Mouse (Mus musculus): ENCODE results near the gene Smg1. TPM values are rescaled to one million over a fixed set of nuclear protein-coding genes. Genes with fewer than 3 reads are reported as not detected.

Smg1 gene
- polyA plus RNA-seq, 1 experiment from 2014 or later: 16.9 TPM

DNA sequence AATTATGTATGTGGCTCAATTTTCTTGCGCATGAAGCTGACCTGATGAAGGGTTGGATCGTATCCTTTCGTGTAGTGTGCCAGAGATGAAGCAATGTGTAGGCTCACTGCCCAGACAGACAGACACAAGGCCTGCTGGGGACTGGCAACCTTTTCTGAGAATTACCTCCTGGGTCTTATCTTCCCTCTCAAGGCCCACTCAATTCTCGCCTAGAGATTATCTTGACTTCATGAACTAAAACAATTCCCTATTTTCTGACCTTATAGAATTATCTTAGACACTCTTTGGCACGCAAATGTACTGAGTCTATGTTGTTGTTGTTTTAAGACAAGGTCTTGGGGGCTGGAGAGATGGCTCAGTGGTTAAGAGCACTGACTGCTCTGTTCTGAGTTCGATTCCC, 22.6 kb upstream of the Smg1 start:
- Histone ChIP-seq H3K36me3 (ENCODE audit: control insufficient read depth, insufficient read depth, low read length) (no peaks in the 10 kb centered on the region), H3K9ac (ENCODE audit: low read depth, low read length) (no peak overlapping the region), H3K4me1 (ENCODE audit: control insufficient read depth, insufficient read depth, low read depth, low read length) (no peaks in the 10 kb centered on the region), H3K27ac (ENCODE audit: low read depth, low read length) (no peak overlapping the region), H3K27me3 (replicated peaks; ENCODE audit: control insufficient read depth, insufficient read depth, low read length) (no peaks in the 10 kb centered on the region), H3K4me3 (ENCODE audit: low read length) (no peak overlapping the region), H3K4me2 (ENCODE audit: low read length) (no peak overlapping the region), H3K9me3 (ENCODE audit: control insufficient read depth, low read length) (no peaks in the 10 kb centered on the region)
- 91% methylated on average over 6 of the region's 6 CpGs for WGBS
- no peak for ATAC-seq

DNA sequence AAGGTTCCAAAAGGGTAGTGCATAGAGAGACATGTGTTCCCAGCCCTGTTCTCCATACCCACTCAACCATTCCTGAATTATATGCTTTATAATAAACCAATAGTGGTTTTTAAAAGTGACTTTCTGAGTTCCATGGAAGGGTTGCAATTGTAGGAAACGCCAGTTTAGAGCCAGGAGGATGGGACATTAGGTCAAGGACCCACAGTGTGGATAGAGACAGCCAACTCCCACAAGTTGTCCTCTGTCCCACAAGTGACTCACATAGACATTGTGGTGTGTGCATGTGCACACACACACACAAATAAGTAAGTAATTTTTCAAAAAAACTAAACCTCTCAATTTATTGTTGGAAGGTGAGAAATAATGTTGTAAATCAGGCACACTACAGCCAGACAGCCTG, 20.1 kb upstream of the Smg1 start:
- 75% methylated on average over 1 of the region's 1 CpGs for WGBS

DNA sequence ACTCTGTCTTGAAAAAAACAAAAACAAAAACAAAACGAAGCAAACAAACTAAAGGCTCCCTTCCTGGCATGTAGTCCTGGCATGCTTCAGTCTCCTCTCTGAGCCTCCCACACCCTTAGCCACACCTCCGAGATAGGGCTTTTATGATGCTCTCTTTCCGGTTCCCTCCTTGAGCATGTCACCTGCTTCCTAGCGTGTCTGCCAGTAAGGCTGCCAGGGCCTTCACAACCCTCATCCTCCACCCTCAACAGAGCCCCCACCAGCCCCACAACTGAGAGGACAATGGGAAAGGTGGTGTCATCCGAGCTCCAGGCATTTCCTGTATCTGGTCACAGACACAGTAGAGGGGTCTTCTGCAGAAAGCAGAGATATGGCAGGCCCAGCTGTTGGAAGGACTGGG, 18.9 kb upstream of the Smg1 start:
- H3K27ac ChIP-seq (ENCODE audit: low read depth, low read length): no peak overlapping the region
- H3K9ac ChIP-seq (ENCODE audit: low read depth, low read length): no peak overlapping the region
- H3K27me3 ChIP-seq (replicated peaks; ENCODE audit: control insufficient read depth, insufficient read depth, low read length): no peaks in the 10 kb centered on the region
- ATAC-seq: no peak
- H3K4me1 ChIP-seq (ENCODE audit: control insufficient read depth, insufficient read depth, low read depth, low read length): no peaks in the 10 kb centered on the region
- WGBS: 77% methylated on average over 5 of the region's 5 CpGs
- H3K9me3 ChIP-seq (ENCODE audit: control insufficient read depth, low read length): no peaks in the 10 kb centered on the region
- no peaks in the 10 kb centered on the region for H3K36me3 ChIP-seq (ENCODE audit: control insufficient read depth, insufficient read depth, low read length)
- no peak overlapping the region for H3K4me3 ChIP-seq (ENCODE audit: low read length)
- H3K4me2 ChIP-seq (ENCODE audit: low read length): no peak overlapping the region

More for the DNA sequence above, 20.1 kb upstream of the Smg1 start:
- ATAC-seq: no peak
- Histone ChIP-seq H3K27ac (ENCODE audit: low read depth, low read length) (no peak overlapping the region), H3K4me1 (ENCODE audit: control insufficient read depth, insufficient read depth, low read depth, low read length) (no peaks in the 10 kb centered on the region), H3K9me3 (ENCODE audit: control insufficient read depth, low read length) (no peaks in the 10 kb centered on the region), H3K27me3 (replicated peaks; ENCODE audit: control insufficient read depth, insufficient read depth, low read length) (no peaks in the 10 kb centered on the region), H3K36me3 (ENCODE audit: control insufficient read depth, insufficient read depth, low read length) (no peaks in the 10 kb centered on the region), H3K4me3 (ENCODE audit: low read length) (no peak overlapping the region), H3K9ac (ENCODE audit: low read depth, low read length) (no peak overlapping the region), H3K4me2 (ENCODE audit: low read length) (no peak overlapping the region)

DNA sequence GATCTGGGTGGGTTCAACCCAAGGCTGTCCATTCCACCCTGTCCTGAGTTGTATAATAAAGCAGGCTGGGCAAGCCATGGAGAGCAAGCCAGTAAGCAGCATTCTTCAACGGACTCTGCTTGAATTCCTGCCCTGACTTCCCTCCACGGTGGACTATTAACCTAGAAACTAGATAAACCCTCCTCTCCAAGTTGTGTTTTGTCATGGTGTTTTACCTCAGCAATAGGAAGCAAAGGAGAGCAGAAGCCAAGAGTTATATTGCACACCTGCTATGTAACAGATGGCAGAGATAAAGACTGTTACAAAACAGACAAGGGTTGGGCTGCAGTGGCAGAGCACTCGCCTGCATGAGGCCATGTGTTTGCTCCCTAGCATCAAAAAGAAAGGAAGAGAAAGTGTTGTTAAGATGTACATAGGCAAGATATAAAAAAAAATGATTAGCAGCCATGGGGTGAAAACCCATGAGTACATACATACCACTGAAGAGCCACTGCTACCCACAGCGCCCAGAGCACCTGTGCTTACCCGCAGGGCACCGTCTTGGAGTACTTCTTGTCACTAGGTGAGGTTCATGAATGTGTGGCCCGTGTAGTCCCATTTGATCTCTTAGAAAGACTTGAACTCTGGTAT, 16.3 kb upstream of the Smg1 start:
- H3K27me3 ChIP-seq (replicated peaks; ENCODE audit: control insufficient read depth, insufficient read depth, low read length): no peaks in the 10 kb centered on the region
- 87% methylated on average over 7 of the region's 7 CpGs for WGBS

DNA sequence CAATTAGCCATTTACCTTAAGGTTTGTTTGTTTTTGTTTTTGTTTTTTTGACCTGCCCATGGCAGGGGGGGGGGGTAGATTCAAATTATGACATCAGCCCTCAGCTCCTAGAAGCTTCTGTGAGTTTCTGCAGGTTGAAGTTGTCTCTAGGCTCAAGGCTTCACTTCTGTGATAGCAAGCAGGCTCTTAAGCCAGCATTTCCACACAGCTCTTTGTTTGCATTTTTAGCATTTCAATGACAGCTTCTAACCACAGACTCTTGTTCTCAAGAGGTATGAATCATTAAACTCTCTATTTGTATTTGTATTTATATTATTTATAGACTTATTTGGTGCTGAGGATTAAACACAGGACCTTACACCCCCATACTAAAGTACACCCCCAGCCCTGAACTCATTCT, 15.0 kb upstream of the Smg1 start:
- no peaks in the 10 kb centered on the region; the same call in none of the 2 replicates for H3K4me1 ChIP-seq (ENCODE audit: control insufficient read depth, insufficient read depth, low read depth, low read length)
- no peaks in the 10 kb centered on the region for H3K9me3 ChIP-seq (ENCODE audit: control insufficient read depth, low read length)
- H3K36me3 ChIP-seq (ENCODE audit: control insufficient read depth, insufficient read depth, low read length): no peaks in the 10 kb centered on the region
- no peak overlapping the region for H3K4me2 ChIP-seq (ENCODE audit: low read length)
- ATAC-seq: no peak
- H3K27me3 ChIP-seq (replicated peaks; ENCODE audit: control insufficient read depth, insufficient read depth, low read length): no peaks in the 10 kb centered on the region
- no peak overlapping the region for H3K4me3 ChIP-seq (ENCODE audit: low read length)
- H3K9ac ChIP-seq (ENCODE audit: low read depth, low read length): no peak overlapping the region
- H3K27ac ChIP-seq (ENCODE audit: low read depth, low read length): no peak overlapping the region

More for the DNA sequence above, 16.3 kb upstream of the Smg1 start:
- Histone ChIP-seq H3K4me2 (ENCODE audit: low read length) (no peak overlapping the region), H3K9ac (ENCODE audit: low read depth, low read length) (no peak overlapping the region), H3K4me1 (ENCODE audit: control insufficient read depth, insufficient read depth, low read depth, low read length) (no peaks in the 10 kb centered on the region), H3K4me3 (ENCODE audit: low read length) (no peak overlapping the region), H3K9me3 (ENCODE audit: control insufficient read depth, low read length) (no peaks in the 10 kb centered on the region), H3K36me3 (ENCODE audit: control insufficient read depth, insufficient read depth, low read length) (no peaks in the 10 kb centered on the region), H3K27ac (ENCODE audit: low read depth, low read length) (no peak overlapping the region)
- no peak for ATAC-seq

DNA sequence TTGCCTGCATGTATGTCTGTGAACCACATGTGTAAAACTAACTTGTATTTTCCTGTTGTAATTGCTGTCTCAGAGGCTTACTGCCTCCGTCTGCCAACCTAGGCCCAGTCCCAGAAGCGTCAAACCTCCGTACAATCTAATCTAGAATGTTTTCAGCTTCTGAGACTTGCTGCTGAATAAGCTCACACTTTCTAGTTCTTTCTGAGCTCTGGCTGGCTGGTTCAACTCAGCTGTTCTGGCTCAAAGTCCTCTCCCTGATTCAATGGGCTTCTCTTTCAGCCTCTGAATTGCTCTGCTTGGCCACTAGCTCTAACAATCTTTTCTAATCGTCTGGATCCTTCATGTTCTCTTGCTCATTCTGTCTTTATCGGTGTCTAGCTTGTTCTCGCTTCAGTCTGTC, 13.3 kb upstream of the Smg1 start:
- Histone ChIP-seq H3K4me2 (ENCODE audit: low read length) (no peak overlapping the region), H3K27me3 (replicated peaks; ENCODE audit: control insufficient read depth, insufficient read depth, low read length) (no peaks in the 10 kb centered on the region), H3K27ac (ENCODE audit: low read depth, low read length) (no peak overlapping the region), H3K9ac (ENCODE audit: low read depth, low read length) (no peak overlapping the region), H3K9me3 (ENCODE audit: control insufficient read depth, low read length) (no peaks in the 10 kb centered on the region), H3K36me3 (ENCODE audit: control insufficient read depth, insufficient read depth, low read length) (no peaks in the 10 kb centered on the region), H3K4me1 (ENCODE audit: control insufficient read depth, insufficient read depth, low read depth, low read length) (no peaks in the 10 kb centered on the region; the same call in none of the 2 replicates), H3K4me3 (ENCODE audit: low read length) (no peak overlapping the region)
- ATAC-seq: no peak
- 86% methylated on average over 6 of the region's 6 CpGs for WGBS

DNA sequence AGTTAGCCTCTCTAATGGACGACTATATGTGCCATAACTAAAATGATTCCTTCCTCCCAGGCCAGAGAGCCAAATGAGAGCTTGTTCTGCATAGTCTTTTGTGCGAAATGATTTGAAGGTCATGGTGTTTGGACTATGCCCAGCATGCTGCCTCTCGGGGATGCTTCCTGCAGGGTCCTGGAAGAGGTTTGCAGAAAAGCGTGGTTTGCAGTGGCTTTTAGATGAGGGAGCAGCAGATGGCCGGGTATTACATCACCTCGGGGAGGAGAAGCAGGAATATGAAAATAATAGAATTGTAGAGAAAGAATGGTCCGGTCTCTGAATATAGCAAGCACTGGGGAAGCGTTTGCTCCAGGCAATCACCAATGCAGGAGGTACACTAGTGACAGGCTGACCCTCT, 11.0 kb upstream of the Smg1 start:
- H3K27ac ChIP-seq (ENCODE audit: low read depth, low read length): peak overlapping the region; percentile 45; the same call in 1 of the 2 replicates
- WGBS: 31% methylated on average over 8 of the region's 8 CpGs
- H3K9ac ChIP-seq (ENCODE audit: low read depth, low read length): no peak overlapping the region
- no peak overlapping the region for H3K4me3 ChIP-seq (ENCODE audit: low read length)
- no peaks in the 10 kb centered on the region; the same call in none of the 2 replicates for H3K4me1 ChIP-seq (ENCODE audit: control insufficient read depth, insufficient read depth, low read depth, low read length)
- no peak overlapping the region for H3K4me2 ChIP-seq (ENCODE audit: low read length)
- no peaks in the 10 kb centered on the region for H3K27me3 ChIP-seq (replicated peaks; ENCODE audit: control insufficient read depth, insufficient read depth, low read length)
- H3K9me3 ChIP-seq (ENCODE audit: control insufficient read depth, low read length): no peaks in the 10 kb centered on the region
- peak; percentile 74 for ATAC-seq
- no peaks in the 10 kb centered on the region for H3K36me3 ChIP-seq (ENCODE audit: control insufficient read depth, insufficient read depth, low read length)

DNA sequence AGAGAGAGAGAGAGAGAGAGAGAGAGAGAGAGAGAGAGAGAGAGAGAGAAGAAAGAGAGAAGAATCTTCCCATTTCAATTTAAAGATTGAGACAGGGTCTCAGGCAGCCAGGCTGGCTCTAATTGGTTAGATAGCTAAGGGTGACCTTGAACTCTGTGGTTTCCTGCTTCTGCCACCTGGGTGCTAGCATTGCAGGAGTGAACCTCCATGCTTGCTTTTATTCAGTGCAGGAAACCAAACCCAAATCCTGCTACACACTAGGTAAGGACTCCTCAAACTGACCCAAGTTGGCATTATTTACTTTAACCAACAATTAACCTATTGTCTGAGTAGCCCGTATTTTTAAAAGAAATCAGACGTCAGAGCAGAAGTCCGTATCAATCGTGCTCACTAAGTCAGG, 10.5 kb upstream of the Smg1 start:
- H3K27ac ChIP-seq (ENCODE audit: low read depth, low read length): peak overlapping the region; percentile 45; the same call in 1 of the 2 replicates
- H3K9ac ChIP-seq (ENCODE audit: low read depth, low read length): no peak overlapping the region

DNA sequence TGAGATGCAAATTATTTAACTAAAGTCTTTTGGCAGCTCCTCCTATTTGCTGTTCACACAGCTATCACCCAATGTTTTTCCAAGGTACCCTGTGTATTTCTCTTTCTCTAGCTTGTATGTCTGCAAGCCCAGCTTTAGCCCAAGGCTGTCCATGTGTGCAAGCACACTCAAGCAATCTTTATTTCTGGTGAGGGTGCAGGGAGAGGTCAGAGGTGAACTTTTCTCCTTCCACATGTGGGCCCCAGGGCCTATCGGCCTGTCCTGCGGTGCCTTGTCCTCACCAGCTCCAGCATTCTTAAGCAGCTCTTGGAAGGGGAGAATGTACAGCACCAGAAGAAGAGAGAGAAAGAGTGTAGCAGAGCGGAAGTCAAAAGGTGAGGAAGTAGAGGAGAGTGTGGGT, 9.5 kb upstream of the Smg1 start:
- no peak overlapping the region for H3K4me2 ChIP-seq (ENCODE audit: low read length)
- no peak overlapping the region for H3K9ac ChIP-seq (ENCODE audit: low read depth, low read length)
- no peak overlapping the region for H3K4me3 ChIP-seq (ENCODE audit: low read length)
- H3K36me3 ChIP-seq (ENCODE audit: control insufficient read depth, insufficient read depth, low read length): no peaks in the 10 kb centered on the region
- ATAC-seq: no peak
- no peak overlapping the region for H3K27ac ChIP-seq (ENCODE audit: low read depth, low read length)
- 71% methylated on average over 3 of the region's 3 CpGs for WGBS
- H3K4me1 ChIP-seq (ENCODE audit: control insufficient read depth, insufficient read depth, low read depth, low read length): no peaks in the 10 kb centered on the region; the same call in none of the 2 replicates
- H3K9me3 ChIP-seq (ENCODE audit: control insufficient read depth, low read length): no peaks in the 10 kb centered on the region
- H3K27me3 ChIP-seq (replicated peaks; ENCODE audit: control insufficient read depth, insufficient read depth, low read length): no peaks in the 10 kb centered on the region

More for the DNA sequence above, 10.5 kb upstream of the Smg1 start:
- Histone ChIP-seq H3K9me3 (ENCODE audit: control insufficient read depth, low read length) (no peaks in the 10 kb centered on the region), H3K27me3 (replicated peaks; ENCODE audit: control insufficient read depth, insufficient read depth, low read length) (no peaks in the 10 kb centered on the region), H3K4me2 (ENCODE audit: low read length) (no peak overlapping the region), H3K4me1 (ENCODE audit: control insufficient read depth, insufficient read depth, low read depth, low read length) (no peaks in the 10 kb centered on the region; the same call in none of the 2 replicates), H3K4me3 (ENCODE audit: low read length) (no peak overlapping the region), H3K36me3 (ENCODE audit: control insufficient read depth, insufficient read depth, low read length) (no peaks in the 10 kb centered on the region)
- no peak for ATAC-seq
- WGBS: 59% methylated on average over 4 of the region's 4 CpGs

All from hindbrain, embryonic 16.5 days (tissue).